Mouse (Mus musculus) frontal cortex, postnatal 10 days (tissue): ENCODE data around the gene Bcl2l1.

Experiments used
- DNase-seq, 2 experiments: peaks; one replicate each; pipeline ENCODE4 v3.0.0; 2022; ENCODE audit warnings: low spot score in 2 of 2, mixed read lengths in 1 of 2

The Bcl2l1 gene

GRCm38 (mm10) chr2:152737306-152738221 lies 94.0 kb downstream of the Bcl2l1 start:
- DNase-seq: no peak

DNA sequence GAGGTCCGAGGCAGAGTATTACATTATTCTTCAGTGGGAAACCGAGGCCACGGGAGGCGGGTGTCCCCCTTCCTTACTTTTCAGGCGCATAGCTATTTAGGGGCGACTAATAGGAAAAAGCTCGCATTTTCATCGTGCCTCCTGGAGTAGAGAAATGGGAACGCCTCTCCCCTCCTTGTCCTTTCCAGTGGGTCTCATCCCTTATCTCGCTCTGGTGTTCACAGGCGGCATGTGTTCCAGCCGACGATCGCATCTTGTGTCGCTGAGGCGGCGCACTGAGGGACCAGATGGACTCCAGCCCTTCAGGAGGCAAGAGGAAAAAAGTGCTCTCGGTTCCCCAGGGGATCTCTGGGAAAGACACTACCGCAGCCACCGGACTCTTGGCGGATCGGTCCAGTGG lies 94.8 kb downstream of the Bcl2l1 start:
- DNase-seq: no peak

DNA sequence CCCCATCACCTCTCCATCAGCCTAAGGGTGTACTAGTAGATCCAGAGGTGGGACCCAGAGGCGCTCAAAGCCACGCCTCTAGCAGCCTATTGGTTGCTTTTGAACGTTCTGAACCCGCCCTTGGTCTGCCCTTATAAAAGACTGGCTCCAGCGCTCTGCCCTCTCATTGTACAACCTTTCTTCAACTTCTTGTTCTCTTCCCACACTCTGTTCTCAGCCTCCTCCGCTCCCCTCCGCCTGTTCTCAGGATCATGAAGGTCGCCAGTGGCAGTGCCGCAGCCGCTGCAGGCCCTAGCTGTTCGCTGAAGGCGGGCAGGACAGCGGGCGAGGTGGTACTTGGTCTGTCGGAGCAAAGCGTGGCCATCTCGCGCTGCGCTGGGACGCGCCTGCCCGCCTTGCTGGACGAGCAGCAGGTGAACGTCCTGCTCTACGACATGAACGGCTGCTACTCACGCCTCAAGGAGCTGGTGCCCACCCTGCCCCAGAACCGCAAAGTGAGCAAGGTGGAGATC lies 95.4 kb downstream of the Bcl2l1 start, which contains the start of gene Id1:
Id1 (plus strand) TSS at position 162 of the 512 bp plus-strand sequence.
- DNase-seq: peak; percentile 64 to 68

GRCm38 (mm10) chr2:152734984-152735383 lies 96.5 kb downstream of the Bcl2l1 start:
- peak; percentile 94 for DNase-seq

- DNase-seq: no peak
Measured at GRCm38 (mm10) chr2:152734501-152734900, 97.0 kb downstream of the Bcl2l1 start.

GRCm38 (mm10) chr2:152733201-152733600 lies 98.3 kb downstream of the Bcl2l1 start:
- DNase-seq: no peak
